Mouse (Mus musculus): ENCODE measurements around the gene Cep95. TPM values are rescaled to one million over a fixed set of nuclear protein-coding genes. Genes with fewer than 3 reads are reported as not detected.
"Not testable (repeated sequence)": the region's sequence is repeated elsewhere in the genome, so short reads cannot be mapped to it uniquely, and the experiment has no call there.

Cep95 gene
- total and polyA plus RNA-seq, 3 experiments, result 3.1 to 39.8 (median 23.8) TPM

- H3K27me3 ChIP-seq (ENCODE audit: insufficient read depth, low read length), result no peaks in the 10 kb centered on the region
- H3K4me1 ChIP-seq (ENCODE audit: insufficient read depth, low read depth, low read length), result peaks cover 43% of the 10 kb centered on the region
- DNase-seq (ENCODE audit: low spot score), result no peak
- ATAC-seq (ENCODE audit: extremely low read depth, insufficient number of reproducible peaks, low FRiP score, poor library complexity, severe bottlenecking), result no peak
- H3K9me3 ChIP-seq (replicated peaks), result no peaks in the 10 kb centered on the region
- H3K36me3 ChIP-seq (replicated peaks), result peaks cover 67% of the 10 kb centered on the region
- H3K4me3 ChIP-seq (ENCODE audit: low read depth, low read length), result peak overlapping the region; percentile 91; the same call in 1 of the 2 replicates
- TF ChIP-seq GATA1 (IDR thresholded peaks at IDR 0.05; ENCODE audit: borderline replicate concordance, low read length) (no peak), GATA2 (IDR thresholded peaks at IDR 0.05; ENCODE audit: borderline replicate concordance, low read depth, low read length) (no peak), POLR2AphosphoS5 (IDR thresholded peaks at IDR 0.05; ENCODE audit: insufficient replicate concordance, low read depth, low read length) (no peak), TAL1 (conservative IDR thresholded peaks at IDR 0.05; ENCODE audit: low read depth, low read length) (no peak), CTCF (IDR thresholded peaks at IDR 0.05; ENCODE audit: low read depth, low read length) (no peak)
Observed at GRCm38 (mm10) chr11:106780089-106780425, 9.0 kb upstream of the Cep95 start.

GRCm38 (mm10) chr11:106780590-106781220, 8.3 kb upstream of the Cep95 start:
- Histone ChIP-seq H3K4me3 (ENCODE audit: low read depth, low read length) (no peak overlapping the region), H3K9me3 (replicated peaks) (no peaks in the 10 kb centered on the region), H3K4me1 (ENCODE audit: insufficient read depth, low read depth, low read length) (peaks cover 48% of the 10 kb centered on the region), H3K27me3 (ENCODE audit: insufficient read depth, low read length) (no peaks in the 10 kb centered on the region), H3K36me3 (replicated peaks) (peaks cover 67% of the 10 kb centered on the region)
- DNase-seq (ENCODE audit: low spot score), result no peak
- ATAC-seq (ENCODE audit: extremely low read depth, insufficient number of reproducible peaks, low FRiP score, poor library complexity, severe bottlenecking), result no peak
- no peak for TF ChIP-seq GATA2 (IDR thresholded peaks at IDR 0.05; ENCODE audit: borderline replicate concordance, low read depth, low read length)
- TF ChIP-seq GATA1 (IDR thresholded peaks at IDR 0.05; ENCODE audit: borderline replicate concordance, low read length), result no peak
- no peak for TF ChIP-seq TAL1 (conservative IDR thresholded peaks at IDR 0.05; ENCODE audit: low read depth, low read length)
- TF ChIP-seq CTCF (IDR thresholded peaks at IDR 0.05; ENCODE audit: low read depth, low read length), result no peak
- no peak for TF ChIP-seq POLR2AphosphoS5 (IDR thresholded peaks at IDR 0.05; ENCODE audit: insufficient replicate concordance, low read depth, low read length)

GRCm38 (mm10) chr11:106782271-106782670, 6.8 kb upstream of the Cep95 start:
- not testable (repeated sequence) for ATAC-seq (ENCODE audit: extremely low read depth, insufficient number of reproducible peaks, low FRiP score, poor library complexity, severe bottlenecking); DNase-seq (ENCODE audit: low spot score); H3K27me3 ChIP-seq (ENCODE audit: insufficient read depth, low read length); H3K4me3 ChIP-seq (ENCODE audit: low read depth, low read length); H3K9me3 ChIP-seq (replicated peaks)
- Histone ChIP-seq H3K4me1 (ENCODE audit: insufficient read depth, low read depth, low read length) (peaks cover 53% of the 10 kb centered on the region), H3K36me3 (replicated peaks) (peaks cover 65% of the 10 kb centered on the region)

- TF ChIP-seq TAL1 (conservative IDR thresholded peaks at IDR 0.05; ENCODE audit: low read depth, low read length) (no peak), CTCF (IDR thresholded peaks at IDR 0.05; ENCODE audit: low read depth, low read length) (no peak), GATA1 (IDR thresholded peaks at IDR 0.05; ENCODE audit: borderline replicate concordance, low read length) (no peak), POLR2AphosphoS5 (IDR thresholded peaks at IDR 0.05; ENCODE audit: insufficient replicate concordance, low read depth, low read length) (no peak; the same call in 1 of the 2 replicates), GATA2 (IDR thresholded peaks at IDR 0.05; ENCODE audit: borderline replicate concordance, low read depth, low read length) (no peak)
- H3K36me3 ChIP-seq (replicated peaks), result peaks cover 66% of the 10 kb centered on the region
- no peaks in the 10 kb centered on the region for H3K27me3 ChIP-seq (ENCODE audit: insufficient read depth, low read length)
- H3K4me1 ChIP-seq (ENCODE audit: insufficient read depth, low read depth, low read length), result peaks cover 46% of the 10 kb centered on the region
- no peak overlapping the region; the same call in 1 of the 2 replicates for H3K4me3 ChIP-seq (ENCODE audit: low read depth, low read length)
- no peak for ATAC-seq (ENCODE audit: extremely low read depth, insufficient number of reproducible peaks, low FRiP score, poor library complexity, severe bottlenecking)
- H3K9me3 ChIP-seq (replicated peaks), result no peaks in the 10 kb centered on the region
- no peak for DNase-seq (ENCODE audit: low spot score)
Observed at GRCm38 (mm10) chr11:106782841-106783764, 5.9 kb upstream of the Cep95 start.

GRCm38 (mm10) chr11:106784476-106784875, 4.6 kb upstream of the Cep95 start:
- DNase-seq (ENCODE audit: low spot score) (no peak), ATAC-seq (ENCODE audit: extremely low read depth, insufficient number of reproducible peaks, low FRiP score, poor library complexity, severe bottlenecking) (no peak)
- TF ChIP-seq POLR2AphosphoS5 (IDR thresholded peaks at IDR 0.05; ENCODE audit: insufficient replicate concordance, low read depth, low read length), result no peak
- TF ChIP-seq GATA1 (IDR thresholded peaks at IDR 0.05; ENCODE audit: borderline replicate concordance, low read length), result no peak
- no peak for TF ChIP-seq CTCF (IDR thresholded peaks at IDR 0.05; ENCODE audit: low read depth, low read length)
- Histone ChIP-seq H3K9me3 (replicated peaks) (no peaks in the 10 kb centered on the region), H3K27me3 (ENCODE audit: insufficient read depth, low read length) (no peaks in the 10 kb centered on the region), H3K36me3 (replicated peaks) (peaks cover 66% of the 10 kb centered on the region), H3K4me1 (ENCODE audit: insufficient read depth, low read depth, low read length) (peaks cover 46% of the 10 kb centered on the region), H3K4me3 (ENCODE audit: low read depth, low read length) (no peak overlapping the region)

- DNase-seq (ENCODE audit: low spot score), result no peak
- no peak for TF ChIP-seq GATA1 (IDR thresholded peaks at IDR 0.05; ENCODE audit: borderline replicate concordance, low read length)
- no peak for TF ChIP-seq TAL1 (conservative IDR thresholded peaks at IDR 0.05; ENCODE audit: low read depth, low read length)
- TF ChIP-seq GATA2 (IDR thresholded peaks at IDR 0.05; ENCODE audit: borderline replicate concordance, low read depth, low read length), result no peak
- no peak for ATAC-seq (ENCODE audit: extremely low read depth, insufficient number of reproducible peaks, low FRiP score, poor library complexity, severe bottlenecking)
- Histone ChIP-seq H3K36me3 (replicated peaks) (peaks cover 61% of the 10 kb centered on the region), H3K4me3 (ENCODE audit: low read depth, low read length) (no peak overlapping the region), H3K4me1 (ENCODE audit: insufficient read depth, low read depth, low read length) (peaks cover 40% of the 10 kb centered on the region), H3K9me3 (replicated peaks) (no peaks in the 10 kb centered on the region), H3K27me3 (ENCODE audit: insufficient read depth, low read length) (no peaks in the 10 kb centered on the region)
Observed at GRCm38 (mm10) chr11:106785043-106785442, 4.0 kb upstream of the Cep95 start.

All from G1E (cell line).